Mouse (Mus musculus): ENCODE measurements around the gene Galnt18. TPM values are rescaled to one million over a fixed set of nuclear protein-coding genes. Genes with fewer than 3 reads are reported as not detected.

Galnt18 gene
- polyA plus RNA-seq, 1 experiment from 2014 or later, result 35.6 TPM

- no peak overlapping the region for H3K4me3 ChIP-seq (replicated peaks; ENCODE audit: low read length)
- H3K27ac ChIP-seq (ENCODE audit: low read length), result no peak overlapping the region
- 62% methylated on average over 2 of the region's 2 CpGs for WGBS
- H3K4me2 ChIP-seq (ENCODE audit: low read depth, low read length), result no peak overlapping the region
- H3K4me1 ChIP-seq (ENCODE audit: control insufficient read depth, insufficient read depth, low read length), result no peaks in the 10 kb centered on the region
- no peaks in the 10 kb centered on the region for H3K36me3 ChIP-seq (ENCODE audit: control insufficient read depth, insufficient read depth, low read length)
- H3K9ac ChIP-seq (ENCODE audit: low read length), result no peak overlapping the region
- H3K9me3 ChIP-seq (replicated peaks; ENCODE audit: control insufficient read depth, low read length), result no peaks in the 10 kb centered on the region
- ATAC-seq (ENCODE audit: insufficient read depth, low FRiP score), result no peak
- H3K27me3 ChIP-seq (ENCODE audit: control insufficient read depth, insufficient read depth, low read length), result no peaks in the 10 kb centered on the region
These were observed 140.9 kb downstream of the Galnt18 start for GRCm38 (mm10) chr7:111638899-111639298.

GRCm38 (mm10) chr7:111638465-111638864, 141.3 kb downstream of the Galnt18 start:
- no peak overlapping the region for H3K4me2 ChIP-seq (ENCODE audit: low read depth, low read length)
- H3K36me3 ChIP-seq (ENCODE audit: control insufficient read depth, insufficient read depth, low read length), result no peaks in the 10 kb centered on the region
- WGBS, result 70% methylated on average over 5 of the region's 5 CpGs
- no peaks in the 10 kb centered on the region for H3K27me3 ChIP-seq (ENCODE audit: control insufficient read depth, insufficient read depth, low read length)
- no peak overlapping the region for H3K27ac ChIP-seq (ENCODE audit: low read length)
- no peaks in the 10 kb centered on the region for H3K9me3 ChIP-seq (replicated peaks; ENCODE audit: control insufficient read depth, low read length)
- ATAC-seq (ENCODE audit: insufficient read depth, low FRiP score), result no peak
- H3K9ac ChIP-seq (ENCODE audit: low read length), result no peak overlapping the region
- no peak overlapping the region for H3K4me3 ChIP-seq (replicated peaks; ENCODE audit: low read length)
- H3K4me1 ChIP-seq (ENCODE audit: control insufficient read depth, insufficient read depth, low read length), result no peaks in the 10 kb centered on the region

GRCm38 (mm10) chr7:111637866-111638448, 141.8 kb downstream of the Galnt18 start:
- ATAC-seq (ENCODE audit: insufficient read depth, low FRiP score), result no peak
- Histone ChIP-seq H3K9ac (ENCODE audit: low read length) (no peak overlapping the region), H3K4me1 (ENCODE audit: control insufficient read depth, insufficient read depth, low read length) (no peaks in the 10 kb centered on the region), H3K36me3 (ENCODE audit: control insufficient read depth, insufficient read depth, low read length) (no peaks in the 10 kb centered on the region), H3K4me2 (ENCODE audit: low read depth, low read length) (no peak overlapping the region), H3K9me3 (replicated peaks; ENCODE audit: control insufficient read depth, low read length) (no peaks in the 10 kb centered on the region), H3K27ac (ENCODE audit: low read length) (no peak overlapping the region), H3K4me3 (replicated peaks; ENCODE audit: low read length) (no peak overlapping the region), H3K27me3 (ENCODE audit: control insufficient read depth, insufficient read depth, low read length) (no peaks in the 10 kb centered on the region)
- 88% methylated on average over 2 of the region's 2 CpGs for WGBS

GRCm38 (mm10) chr7:111636503-111636902, 143.3 kb downstream of the Galnt18 start:
- H3K4me1 ChIP-seq (ENCODE audit: control insufficient read depth, insufficient read depth, low read length), result no peaks in the 10 kb centered on the region
- no peaks in the 10 kb centered on the region for H3K9me3 ChIP-seq (replicated peaks; ENCODE audit: control insufficient read depth, low read length)
- no peak overlapping the region for H3K9ac ChIP-seq (ENCODE audit: low read length)
- no peaks in the 10 kb centered on the region for H3K27me3 ChIP-seq (ENCODE audit: control insufficient read depth, insufficient read depth, low read length)
- WGBS, result 86% methylated on average over 5 of the region's 5 CpGs
- H3K4me2 ChIP-seq (ENCODE audit: low read depth, low read length), result no peak overlapping the region
- no peak overlapping the region for H3K27ac ChIP-seq (ENCODE audit: low read length)
- no peak overlapping the region for H3K4me3 ChIP-seq (replicated peaks; ENCODE audit: low read length)
- ATAC-seq (ENCODE audit: insufficient read depth, low FRiP score), result no peak
- no peaks in the 10 kb centered on the region for H3K36me3 ChIP-seq (ENCODE audit: control insufficient read depth, insufficient read depth, low read length)

- H3K4me3 ChIP-seq (replicated peaks; ENCODE audit: low read length), result no peak overlapping the region
- no peaks in the 10 kb centered on the region for H3K4me1 ChIP-seq (ENCODE audit: control insufficient read depth, insufficient read depth, low read length)
- 64% methylated on average over 4 of the region's 4 CpGs for WGBS
- no peak overlapping the region for H3K27ac ChIP-seq (ENCODE audit: low read length)
- H3K36me3 ChIP-seq (ENCODE audit: control insufficient read depth, insufficient read depth, low read length), result no peaks in the 10 kb centered on the region
- H3K9ac ChIP-seq (ENCODE audit: low read length), result no peak overlapping the region
- H3K4me2 ChIP-seq (ENCODE audit: low read depth, low read length), result no peak overlapping the region
- no peaks in the 10 kb centered on the region for H3K9me3 ChIP-seq (replicated peaks; ENCODE audit: control insufficient read depth, low read length)
- H3K27me3 ChIP-seq (ENCODE audit: control insufficient read depth, insufficient read depth, low read length), result no peaks in the 10 kb centered on the region
- no peak for ATAC-seq (ENCODE audit: insufficient read depth, low FRiP score)
These were observed 148.5 kb downstream of the Galnt18 start for GRCm38 (mm10) chr7:111631265-111631664.

GRCm38 (mm10) chr7:111626232-111626631, 153.5 kb downstream of the Galnt18 start:
- H3K4me3 ChIP-seq (replicated peaks; ENCODE audit: low read length), result no peak overlapping the region
- H3K9me3 ChIP-seq (replicated peaks; ENCODE audit: control insufficient read depth, low read length), result no peaks in the 10 kb centered on the region
- no peaks in the 10 kb centered on the region for H3K36me3 ChIP-seq (ENCODE audit: control insufficient read depth, insufficient read depth, low read length)
- H3K4me1 ChIP-seq (ENCODE audit: control insufficient read depth, insufficient read depth, low read length), result no peaks in the 10 kb centered on the region
- no peaks in the 10 kb centered on the region for H3K27me3 ChIP-seq (ENCODE audit: control insufficient read depth, insufficient read depth, low read length)
- no peak overlapping the region for H3K27ac ChIP-seq (ENCODE audit: low read length)
- ATAC-seq (ENCODE audit: insufficient read depth, low FRiP score), result no peak
- H3K9ac ChIP-seq (ENCODE audit: low read length), result no peak overlapping the region
- WGBS, result 72% methylated on average over 2 of the region's 2 CpGs
- H3K4me2 ChIP-seq (ENCODE audit: low read depth, low read length), result no peak overlapping the region

GRCm38 (mm10) chr7:111625736-111626135, 154.0 kb downstream of the Galnt18 start:
- H3K36me3 ChIP-seq (ENCODE audit: control insufficient read depth, insufficient read depth, low read length), result no peaks in the 10 kb centered on the region
- 67% methylated on average over 5 of the region's 5 CpGs for WGBS
- H3K4me2 ChIP-seq (ENCODE audit: low read depth, low read length), result no peak overlapping the region
- H3K9ac ChIP-seq (ENCODE audit: low read length), result no peak overlapping the region
- ATAC-seq (ENCODE audit: insufficient read depth, low FRiP score), result no peak
- H3K4me3 ChIP-seq (replicated peaks; ENCODE audit: low read length), result no peak overlapping the region
- no peak overlapping the region for H3K27ac ChIP-seq (ENCODE audit: low read length)
- no peaks in the 10 kb centered on the region for H3K4me1 ChIP-seq (ENCODE audit: control insufficient read depth, insufficient read depth, low read length)
- no peaks in the 10 kb centered on the region for H3K9me3 ChIP-seq (replicated peaks; ENCODE audit: control insufficient read depth, low read length)
- no peaks in the 10 kb centered on the region for H3K27me3 ChIP-seq (ENCODE audit: control insufficient read depth, insufficient read depth, low read length)

- no peaks in the 10 kb centered on the region for H3K27me3 ChIP-seq (ENCODE audit: control insufficient read depth, insufficient read depth, low read length)
- H3K36me3 ChIP-seq (ENCODE audit: control insufficient read depth, insufficient read depth, low read length), result no peaks in the 10 kb centered on the region
- no peak overlapping the region for H3K9ac ChIP-seq (ENCODE audit: low read length)
- no peak overlapping the region for H3K4me2 ChIP-seq (ENCODE audit: low read depth, low read length)
- H3K4me3 ChIP-seq (replicated peaks; ENCODE audit: low read length), result no peak overlapping the region
- H3K27ac ChIP-seq (ENCODE audit: low read length), result no peak overlapping the region
- H3K9me3 ChIP-seq (replicated peaks; ENCODE audit: control insufficient read depth, low read length), result no peaks in the 10 kb centered on the region
- 60% methylated on average over 16 of the region's 16 CpGs for WGBS
- no peak; the same call in 1 of the 2 replicates for ATAC-seq (ENCODE audit: insufficient read depth, low FRiP score)
- H3K4me1 ChIP-seq (ENCODE audit: control insufficient read depth, insufficient read depth, low read length), result no peaks in the 10 kb centered on the region
These were observed 163.4 kb downstream of the Galnt18 start for GRCm38 (mm10) chr7:111616231-111616937.

GRCm38 (mm10) chr7:111614471-111614870, 165.3 kb downstream of the Galnt18 start:
- H3K36me3 ChIP-seq (ENCODE audit: control insufficient read depth, insufficient read depth, low read length), result no peaks in the 10 kb centered on the region
- no peak overlapping the region for H3K27ac ChIP-seq (ENCODE audit: low read length)
- no peaks in the 10 kb centered on the region for H3K27me3 ChIP-seq (ENCODE audit: control insufficient read depth, insufficient read depth, low read length)
- H3K4me1 ChIP-seq (ENCODE audit: control insufficient read depth, insufficient read depth, low read length), result no peaks in the 10 kb centered on the region
- no peak overlapping the region for H3K4me2 ChIP-seq (ENCODE audit: low read depth, low read length)
- no peak overlapping the region for H3K9ac ChIP-seq (ENCODE audit: low read length)
- H3K4me3 ChIP-seq (replicated peaks; ENCODE audit: low read length), result no peak overlapping the region
- 52% methylated on average over 1 of the region's 1 CpGs for WGBS
- no peaks in the 10 kb centered on the region for H3K9me3 ChIP-seq (replicated peaks; ENCODE audit: control insufficient read depth, low read length)
- ATAC-seq (ENCODE audit: insufficient read depth, low FRiP score), result no peak
